Mouse (Mus musculus): Measurements from ENCODE around the gene Id1. TPM values are rescaled to one million over a fixed set of nuclear protein-coding genes. Genes with fewer than 3 reads are reported as not detected.
A peak's percentile ranks its signal among the peaks of the same experiment; 100 is the strongest.

The Id1 gene
- 16.2 and 19.4 TPM in 2 replicates for total RNA-seq (2017)

- peak; percentile 78 for ATAC-seq (ENCODE audit: extremely low read depth, insufficient number of reproducible peaks, low FRiP score, poor library complexity, severe bottlenecking)
These were observed at the start of gene Id1 for GRCm38 (mm10) chr2:152736090-152736601. Gene Id1, plus strand, starts transcription at chr2:152736251.

- no peak for ATAC-seq (ENCODE audit: extremely low read depth, insufficient number of reproducible peaks, low FRiP score, poor library complexity, severe bottlenecking)
These were observed 49.7 kb upstream of the Id1 start for GRCm38 (mm10) chr2:152686399-152686798.

DNA sequence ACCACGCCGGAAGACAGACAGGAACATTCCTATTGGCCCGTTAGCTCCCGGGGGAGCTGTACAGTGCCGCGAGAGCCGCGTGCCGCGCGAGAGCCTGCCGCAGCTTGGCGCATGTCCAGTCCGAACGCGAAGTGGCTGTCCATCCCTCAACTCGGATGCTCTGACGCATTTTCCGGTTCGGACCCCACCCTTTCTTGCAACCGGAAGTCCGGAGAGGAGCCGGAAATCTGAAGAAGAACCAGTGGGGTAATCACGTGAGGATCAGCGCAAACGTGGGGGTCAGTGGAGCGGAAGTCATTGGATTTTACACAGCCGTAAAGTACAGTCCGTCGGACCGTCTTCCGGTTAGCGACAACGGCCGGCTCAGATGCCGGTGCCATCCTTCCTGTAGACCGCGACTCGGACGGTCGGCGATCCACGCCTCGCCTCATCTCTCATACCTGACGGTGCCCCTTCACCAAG is 49.2 kb upstream of the Id1 start, which contains the start of gene Mcts2:
Gene Mcts2 (plus strand): TSS at position 230 of the 462 bp plus-strand sequence.
- ATAC-seq (ENCODE audit: extremely low read depth, insufficient number of reproducible peaks, low FRiP score, poor library complexity, severe bottlenecking): no peak

DNA sequence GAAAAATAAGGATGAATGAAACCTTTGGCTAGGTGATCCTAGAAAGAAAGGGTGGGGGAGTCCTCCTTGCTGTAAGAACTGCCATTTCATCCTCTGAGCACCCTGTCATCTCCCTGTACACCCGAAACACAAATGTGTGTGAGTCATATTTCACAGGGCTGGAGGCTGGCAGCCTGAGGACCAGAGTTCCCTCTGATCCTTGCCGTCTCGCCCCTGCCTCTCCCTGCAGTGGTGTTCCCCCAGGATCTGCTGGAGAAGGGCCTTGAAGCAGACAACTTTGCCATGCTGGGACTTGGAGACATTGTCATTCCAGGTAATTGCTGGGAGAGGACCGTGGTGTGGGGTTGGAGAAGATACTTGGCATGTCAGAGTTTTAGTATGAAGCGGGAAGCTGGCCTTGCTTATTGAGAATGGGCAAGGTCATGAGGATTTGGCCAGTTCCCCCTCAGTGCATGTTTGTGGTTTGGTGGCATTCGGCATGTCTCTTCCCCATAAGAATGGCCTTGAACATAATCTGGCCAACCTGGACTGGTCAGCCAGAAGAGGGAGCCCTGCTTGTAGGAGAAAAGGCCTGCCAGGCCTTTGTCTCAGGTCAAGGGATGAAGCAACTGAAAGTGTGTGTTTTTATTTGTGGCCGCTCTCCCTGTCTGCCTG is 44.4 kb upstream of the Id1 start:
- no peak for ATAC-seq (ENCODE audit: extremely low read depth, insufficient number of reproducible peaks, low FRiP score, poor library complexity, severe bottlenecking)

- ATAC-seq (ENCODE audit: extremely low read depth, insufficient number of reproducible peaks, low FRiP score, poor library complexity, severe bottlenecking): peak; percentile 47
These were observed 42.8 kb upstream of the Id1 start for GRCm38 (mm10) chr2:152693233-152693632.

DNA sequence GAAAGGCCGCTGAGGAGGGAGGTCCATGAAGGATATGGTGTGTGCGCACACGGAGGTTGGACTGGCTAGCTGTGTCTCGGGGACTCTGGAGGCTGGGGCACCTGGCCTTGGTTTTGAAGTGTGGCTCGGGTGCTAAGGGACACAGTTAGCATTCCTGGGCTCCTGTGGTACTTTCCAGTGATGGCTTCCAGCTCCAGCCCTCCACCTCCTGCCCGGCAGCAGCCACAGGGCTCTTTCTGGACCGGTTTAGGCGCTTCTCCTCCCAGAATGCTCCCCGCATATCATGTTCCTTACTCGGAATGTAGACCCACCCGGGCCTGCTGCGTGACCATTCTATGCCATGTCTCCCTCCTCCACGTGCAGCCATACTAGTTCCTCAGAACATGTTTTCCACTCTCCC is 42.3 kb upstream of the Id1 start:
- ATAC-seq (ENCODE audit: extremely low read depth, insufficient number of reproducible peaks, low FRiP score, poor library complexity, severe bottlenecking): no peak

DNA sequence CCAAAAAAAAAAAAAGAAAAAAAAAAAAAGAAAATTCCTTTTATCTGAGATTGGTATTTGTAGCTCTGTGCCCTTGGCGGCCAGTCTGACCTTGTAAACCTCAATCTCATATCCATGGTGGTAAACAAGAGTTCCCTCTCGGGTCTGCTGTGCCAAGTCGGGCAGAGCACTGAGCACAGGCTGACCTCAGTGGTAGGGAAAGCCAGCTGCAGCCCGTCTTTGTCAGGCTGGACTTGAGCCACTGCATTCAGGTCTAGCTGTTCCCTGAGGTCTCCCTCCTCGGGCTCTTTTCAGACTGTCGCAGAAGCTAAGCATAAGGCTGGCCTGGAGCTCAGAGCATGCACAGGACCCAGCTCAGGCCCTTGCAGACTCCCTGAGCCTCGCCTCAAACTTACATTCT is 41.3 kb upstream of the Id1 start:
- ATAC-seq (ENCODE audit: extremely low read depth, insufficient number of reproducible peaks, low FRiP score, poor library complexity, severe bottlenecking): no peak

DNA sequence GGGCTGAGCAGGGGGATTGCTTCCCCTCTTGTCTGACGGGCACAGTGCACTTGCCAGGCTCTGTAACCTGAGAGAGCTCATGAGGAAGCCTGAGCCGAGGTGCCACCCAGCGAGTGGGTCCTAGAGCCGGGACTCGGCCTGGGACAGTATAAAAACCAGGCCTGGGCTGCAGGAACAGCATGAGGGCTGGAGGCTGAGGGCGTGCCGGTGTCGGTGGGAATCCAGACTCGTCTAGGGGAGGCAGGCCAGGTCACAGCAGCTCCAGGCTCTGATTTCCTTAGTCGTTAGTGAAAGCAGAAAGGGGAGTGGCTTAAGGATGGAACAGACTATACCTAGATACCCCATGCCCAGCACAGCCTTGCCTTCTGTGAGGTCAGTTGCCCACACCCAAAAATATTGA is 40.0 kb upstream of the Id1 start:
- ATAC-seq (ENCODE audit: extremely low read depth, insufficient number of reproducible peaks, low FRiP score, poor library complexity, severe bottlenecking): no peak

- ATAC-seq (ENCODE audit: extremely low read depth, insufficient number of reproducible peaks, low FRiP score, poor library complexity, severe bottlenecking): peak; percentile 77
These were observed 39.4 kb upstream of the Id1 start for GRCm38 (mm10) chr2:152696476-152697164.

GRCm38 (mm10) chr2:152700138-152700537 is 35.9 kb upstream of the Id1 start:
- ATAC-seq (ENCODE audit: extremely low read depth, insufficient number of reproducible peaks, low FRiP score, poor library complexity, severe bottlenecking): no peak

DNA sequence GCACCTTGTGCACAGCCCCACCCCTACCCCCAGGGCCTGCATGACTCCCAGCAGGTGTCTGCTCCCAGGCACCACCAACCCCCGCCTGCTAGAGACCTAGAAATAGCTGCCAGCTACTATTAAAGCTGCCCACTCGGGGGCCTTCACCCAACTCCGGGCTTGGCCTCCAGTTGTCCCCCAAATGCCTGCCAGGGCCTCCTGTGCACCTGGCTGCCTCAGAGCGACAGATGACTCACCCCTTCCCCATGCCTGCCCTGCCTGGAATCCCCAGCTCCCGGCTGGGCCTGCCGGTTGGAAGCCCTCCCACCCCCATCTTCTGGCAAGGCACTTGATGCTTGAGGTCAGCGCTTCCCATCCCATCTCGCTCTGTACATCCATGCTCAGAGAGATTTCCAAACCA is 35.3 kb upstream of the Id1 start:
- no peak for ATAC-seq (ENCODE audit: extremely low read depth, insufficient number of reproducible peaks, low FRiP score, poor library complexity, severe bottlenecking)

DNA sequence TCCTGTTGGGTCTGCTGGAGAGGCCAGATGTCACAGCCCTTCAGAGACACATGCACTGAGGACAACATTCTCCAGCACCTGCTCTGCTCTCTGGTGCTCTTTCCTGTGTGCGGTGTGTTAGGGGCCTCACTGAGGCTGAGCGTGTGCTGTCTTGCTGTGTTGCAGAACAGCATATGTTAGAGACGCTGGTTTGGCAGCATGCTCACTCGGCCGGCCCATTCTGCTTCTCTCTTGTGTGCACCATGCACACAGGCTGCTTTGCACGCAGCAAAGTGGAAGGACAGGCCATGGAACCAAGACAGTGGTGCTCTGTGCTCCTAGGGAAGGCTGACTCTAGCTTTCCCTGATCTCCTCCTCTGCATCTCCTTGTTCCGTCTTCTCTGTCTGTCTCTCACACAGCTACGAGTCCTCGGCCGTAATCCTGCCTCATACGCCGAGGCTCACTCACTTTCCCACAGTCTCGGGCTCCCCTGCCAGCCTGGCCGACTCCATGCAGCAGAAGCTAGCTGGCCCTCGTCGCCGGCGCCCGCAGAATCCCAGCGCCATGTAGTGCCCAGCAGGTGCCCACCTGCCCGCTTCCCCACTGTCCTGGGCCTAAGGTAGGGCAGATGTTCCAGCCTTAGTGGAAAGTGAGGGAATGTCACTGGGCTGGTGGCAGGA is 32.3 kb upstream of the Id1 start:
- ATAC-seq (ENCODE audit: extremely low read depth, insufficient number of reproducible peaks, low FRiP score, poor library complexity, severe bottlenecking): no peak

- no peak for ATAC-seq (ENCODE audit: extremely low read depth, insufficient number of reproducible peaks, low FRiP score, poor library complexity, severe bottlenecking)
These were observed 31.8 kb upstream of the Id1 start for GRCm38 (mm10) chr2:152704256-152704605.

GRCm38 (mm10) chr2:152704811-152705370 is 31.2 kb upstream of the Id1 start:
- no peak for ATAC-seq (ENCODE audit: extremely low read depth, insufficient number of reproducible peaks, low FRiP score, poor library complexity, severe bottlenecking)

DNA sequence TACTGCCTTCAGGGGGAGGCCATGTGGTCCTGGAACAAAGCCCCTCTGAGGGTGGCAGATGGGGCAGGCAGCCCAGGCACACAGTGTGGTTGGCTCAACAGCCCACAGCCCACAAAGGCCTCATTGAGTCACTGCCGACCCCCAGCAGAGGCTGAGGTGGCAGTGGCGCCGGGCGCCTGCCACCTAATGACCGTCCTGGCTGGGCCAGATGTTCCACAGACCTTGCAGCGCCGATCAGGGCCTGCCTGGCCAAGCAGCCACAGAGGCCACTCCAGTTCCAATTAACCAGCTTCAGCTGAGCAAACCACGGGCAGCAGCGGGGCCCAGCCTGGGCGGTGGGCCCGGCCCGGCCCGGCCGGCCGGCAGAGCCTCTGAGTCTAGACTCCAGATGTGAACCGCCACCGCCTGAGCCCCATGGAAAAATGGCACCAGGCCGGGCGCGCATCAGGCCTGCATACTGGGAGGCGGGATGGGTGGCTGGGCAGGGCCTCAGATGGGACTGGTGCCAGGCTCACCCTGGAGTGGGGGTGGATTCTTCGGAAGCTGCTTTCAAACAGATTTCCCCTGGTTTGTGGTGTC is 30.0 kb upstream of the Id1 start:
- no peak for ATAC-seq (ENCODE audit: extremely low read depth, insufficient number of reproducible peaks, low FRiP score, poor library complexity, severe bottlenecking)

DNA sequence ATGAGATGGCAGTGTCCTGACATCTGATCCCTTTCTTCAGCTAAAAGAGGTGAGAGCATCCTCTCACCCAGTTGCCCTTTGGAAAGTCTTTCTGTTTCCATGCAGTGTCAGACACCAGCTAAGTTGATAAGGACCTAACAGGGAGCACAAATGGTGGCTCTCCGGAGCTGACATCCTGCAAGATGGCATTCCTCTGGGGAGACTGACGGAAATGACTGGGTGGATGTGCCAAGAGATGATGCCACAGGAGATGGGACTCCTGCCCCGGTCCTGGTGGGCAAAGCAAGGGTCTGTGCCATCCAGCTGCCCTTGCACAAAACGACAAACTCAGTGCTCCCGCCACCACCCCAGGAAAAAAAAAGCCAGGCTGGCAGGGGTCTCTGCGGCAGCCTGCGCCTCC is 28.9 kb upstream of the Id1 start:
- ATAC-seq (ENCODE audit: extremely low read depth, insufficient number of reproducible peaks, low FRiP score, poor library complexity, severe bottlenecking): no peak

DNA sequence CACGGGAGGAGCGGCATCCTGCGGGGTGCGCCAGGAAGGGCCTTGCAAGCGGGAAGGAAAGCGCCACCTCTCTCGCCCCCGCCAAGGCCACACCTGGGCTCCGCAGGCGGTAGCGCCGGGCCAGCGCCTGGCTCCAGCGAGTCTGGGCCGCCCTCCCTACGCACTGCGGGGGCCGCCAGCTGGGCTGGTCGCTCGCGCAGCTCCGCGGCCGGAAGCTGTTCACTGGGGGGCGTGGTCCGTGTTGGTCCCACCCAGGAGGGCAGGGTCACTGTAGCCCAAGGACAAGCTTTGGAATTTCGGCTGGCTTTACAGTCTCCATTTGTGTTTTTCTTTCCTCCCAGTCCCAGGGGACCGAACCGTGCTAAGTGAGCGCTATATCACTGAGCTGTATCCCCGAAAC is 28.4 kb upstream of the Id1 start:
- no peak for ATAC-seq (ENCODE audit: extremely low read depth, insufficient number of reproducible peaks, low FRiP score, poor library complexity, severe bottlenecking)

DNA sequence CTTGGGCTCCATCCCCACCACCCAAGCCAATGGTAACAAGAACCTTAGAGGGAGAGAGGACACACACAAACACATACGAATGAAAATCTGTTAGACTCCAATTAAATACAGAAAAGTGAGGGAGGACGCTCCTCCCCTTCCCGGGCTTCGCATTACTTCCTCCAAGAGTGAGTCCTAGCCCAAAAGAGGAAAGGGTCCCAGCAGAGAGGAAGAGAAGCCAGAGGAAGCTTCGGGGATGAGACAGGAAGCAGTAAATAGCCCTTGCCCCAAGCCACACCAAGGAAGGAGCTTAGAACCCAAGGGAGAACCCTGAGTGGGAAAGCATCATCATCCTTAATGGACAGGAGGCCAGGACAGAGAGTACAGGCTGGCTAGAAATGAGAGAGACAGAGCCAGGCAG is 27.0 kb upstream of the Id1 start:
- no peak for ATAC-seq (ENCODE audit: extremely low read depth, insufficient number of reproducible peaks, low FRiP score, poor library complexity, severe bottlenecking)

GRCm38 (mm10) chr2:152716241-152716772 is 19.7 kb upstream of the Id1 start:
- ATAC-seq (ENCODE audit: extremely low read depth, insufficient number of reproducible peaks, low FRiP score, poor library complexity, severe bottlenecking): no peak

All from neutrophil, adult 5-6 weeks (primary cell).